Mouse (Mus musculus) megakaryocyte, embryonic 14.5 days (primary cell): Measurements from ENCODE around the gene Scube1.

ENCODE experiments used
- FLI1 ChIP-seq: IDR thresholded peaks from 2 replicates; pipeline ENCODE4 v1.6.1; 2012; ENCODE audit warnings: low read length, inconsistent platforms, mixed read lengths
- GATA1 ChIP-seq: IDR thresholded peaks from 3 replicates; pipeline ENCODE4 v1.6.1; 2012; ENCODE audit warnings: mixed read lengths, low read length, inconsistent platforms, borderline replicate concordance

GRCm38 (mm10) chr15:83724160-83724885 lies 498 bp downstream of the Scube1 start:
- no peak for TF ChIP-seq GATA1
- no peak for TF ChIP-seq FLI1
